Mouse (Mus musculus): ENCODE measurements at regions not wholly inside any gene's neighbourhood (a gene's known extent, or its start where the extent isn't known, plus 50 kb on each side); places are given as distances from the start of the nearest gene placed in this dataset.
A peak's percentile ranks its signal among the peaks of the same experiment; 100 is the strongest.

- peak; percentile 55 to 59 for DNase-seq
- intact Hi-C loops (cut with DNase I): loop anchor here (10.0 kb wide), 1 partner anchor 126 kb away; no protein-coding TSS in a partner anchor
Observed at GRCm38 (mm10) chr13:60298575-60298974, 121.4 kb upstream of the Gas1 start.

- no peak for DNase-seq
- intact Hi-C loops (cut with DNase I): loop anchor here (10.0 kb wide), 1 partner anchor 126 kb away; no protein-coding TSS in a partner anchor
Observed at GRCm38 (mm10) chr13:60299076-60299475, 121.9 kb upstream of the Gas1 start.

DNA sequence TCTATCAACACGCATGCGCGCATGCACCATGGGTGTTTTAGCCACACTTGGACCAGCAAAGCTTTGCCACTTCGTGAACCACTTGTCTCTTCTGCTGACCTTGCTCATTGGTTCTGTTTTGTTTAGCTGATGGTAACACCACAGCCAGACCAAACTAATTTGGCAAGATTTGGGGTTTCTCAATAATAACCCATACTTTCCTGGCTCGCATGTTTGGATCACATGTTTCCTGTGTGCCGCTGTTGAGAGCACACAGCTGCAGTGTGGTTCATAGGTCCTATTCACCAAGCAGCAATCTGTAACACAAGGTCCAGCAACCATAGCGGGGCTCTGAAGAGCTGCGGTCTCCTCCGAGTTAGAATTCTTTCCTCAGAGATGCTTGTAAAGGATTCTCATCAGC lies 126.4 kb upstream of the Gas1 start:
- intact Hi-C loops (cut with DNase I): no loop called here
- no peak for DNase-seq

DNA sequence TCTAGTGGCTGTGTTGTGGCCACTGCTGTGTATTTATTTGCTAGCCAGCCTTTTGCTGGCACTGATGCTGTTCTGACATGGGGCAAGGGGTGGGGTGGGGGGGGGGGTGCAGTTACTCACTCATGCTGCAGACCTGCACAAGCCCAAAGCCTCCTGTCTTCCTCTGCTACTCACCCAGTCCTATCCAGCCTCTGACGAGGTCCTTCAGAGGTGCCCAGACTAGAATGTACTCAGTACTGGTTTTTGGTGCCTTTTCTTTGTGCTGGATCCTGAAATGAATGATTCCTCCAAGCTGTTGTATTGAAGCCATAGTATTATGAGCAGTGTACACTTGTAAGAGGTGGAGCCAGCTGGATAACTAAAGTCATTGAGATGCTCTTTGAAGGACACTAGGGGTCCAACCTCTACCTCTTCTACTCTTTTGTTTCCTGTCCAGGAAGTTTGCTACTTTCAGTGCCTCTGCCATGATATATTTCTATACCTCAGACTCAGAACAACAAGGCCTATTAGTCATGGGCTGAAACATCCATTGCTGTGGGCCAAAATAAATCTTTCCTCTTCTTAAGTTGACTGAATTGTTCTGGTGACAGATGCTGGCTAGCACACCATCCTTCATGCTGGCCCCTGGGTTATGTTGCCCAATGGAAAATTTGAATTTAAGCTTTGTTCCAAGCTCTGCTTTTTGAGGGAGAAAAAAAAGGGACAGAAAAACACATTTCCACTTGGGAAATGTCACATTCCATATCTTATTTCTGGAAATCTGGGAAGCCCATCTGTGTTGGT lies 128.1 kb upstream of the Gas1 start:
- intact Hi-C loops (cut with DNase I): no loop called here

GRCm38 (mm10) chr13:60308062-60308801 lies 131.1 kb upstream of the Gas1 start:
- intact Hi-C loops (cut with DNase I): no loop called here
- peak; percentile 66 to 68 for DNase-seq

More for the DNA sequence above, 128.1 kb upstream of the Gas1 start:
- no peak for DNase-seq

DNA sequence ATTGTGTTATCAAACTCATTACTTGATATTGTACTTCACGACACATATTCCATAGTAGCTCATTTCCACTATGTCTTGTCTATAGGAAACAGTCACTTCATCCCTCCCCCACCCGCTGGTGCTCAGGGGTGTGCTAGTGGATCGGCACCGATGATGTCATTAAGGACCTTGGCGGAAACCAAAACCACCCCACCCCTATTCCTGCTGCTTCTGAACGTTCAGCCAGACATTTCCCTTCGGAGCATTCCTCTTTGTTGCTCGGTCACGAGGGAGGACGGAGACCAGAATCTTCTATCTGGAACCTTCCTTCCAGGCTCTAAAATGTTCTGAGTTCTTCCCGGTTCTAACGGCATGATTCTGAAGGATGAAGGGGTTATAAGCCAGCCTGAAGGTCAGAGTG lies 132.3 kb upstream of the Gas1 start:
- DNase-seq: peak in 1 of 2 experiments; percentile 14
- intact Hi-C loops (cut with DNase I): no loop called here

DNA sequence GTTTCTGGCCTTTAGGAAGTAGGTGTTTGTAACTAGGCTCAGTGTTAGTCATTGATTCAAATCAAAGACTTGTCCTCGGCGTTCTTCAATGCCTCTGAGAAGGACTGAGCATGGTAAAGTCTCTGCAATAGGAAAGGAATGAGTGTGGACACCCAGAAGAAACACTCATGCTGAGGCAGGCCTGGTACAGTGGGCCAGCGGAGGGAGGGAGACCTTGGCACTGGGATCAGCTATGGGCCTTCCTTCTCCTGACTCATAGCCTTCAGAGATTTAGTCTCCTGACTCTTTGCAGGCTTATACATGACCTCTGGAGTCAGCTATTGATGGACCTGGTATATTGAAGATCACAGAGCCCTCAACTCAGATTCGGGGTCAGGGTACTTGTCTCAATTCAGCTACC lies 132.8 kb upstream of the Gas1 start:
- intact Hi-C loops (cut with DNase I): no loop called here
- DNase-seq: no peak

DNA sequence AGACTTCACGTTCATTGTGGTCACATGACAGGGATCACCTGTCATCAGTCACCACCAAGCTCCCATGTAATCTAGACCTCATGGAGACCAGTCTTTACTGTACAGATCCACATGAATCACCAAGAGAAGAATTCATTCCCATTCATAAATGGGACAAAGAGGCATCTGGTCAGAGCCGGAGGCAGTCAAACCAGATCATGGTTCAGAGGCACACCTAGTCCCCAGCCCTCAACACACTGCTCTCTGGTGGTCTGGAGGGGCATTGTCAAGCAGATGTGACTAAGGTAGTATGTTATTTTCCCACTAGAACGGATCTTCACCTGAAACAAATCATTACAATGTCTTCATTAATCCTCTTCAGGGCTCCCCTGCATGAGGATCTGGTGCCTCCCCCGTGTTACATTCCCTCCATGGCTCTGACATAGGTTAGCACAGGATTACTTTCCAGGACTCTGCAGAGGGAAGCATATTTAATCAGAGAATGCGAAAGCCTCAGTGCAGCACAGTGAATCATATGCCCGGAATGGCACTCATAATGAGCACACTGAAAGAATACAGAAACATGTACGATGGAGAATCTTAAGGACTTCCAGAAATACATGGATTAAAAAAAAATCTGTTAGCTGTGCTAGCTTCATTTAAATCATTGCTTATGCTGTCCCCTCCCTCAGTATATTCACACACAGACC lies 135.4 kb upstream of the Gas1 start:
- peak in 1 of 2 experiments; percentile 8 for DNase-seq
- intact Hi-C loops (cut with DNase I): no loop called here

DNA sequence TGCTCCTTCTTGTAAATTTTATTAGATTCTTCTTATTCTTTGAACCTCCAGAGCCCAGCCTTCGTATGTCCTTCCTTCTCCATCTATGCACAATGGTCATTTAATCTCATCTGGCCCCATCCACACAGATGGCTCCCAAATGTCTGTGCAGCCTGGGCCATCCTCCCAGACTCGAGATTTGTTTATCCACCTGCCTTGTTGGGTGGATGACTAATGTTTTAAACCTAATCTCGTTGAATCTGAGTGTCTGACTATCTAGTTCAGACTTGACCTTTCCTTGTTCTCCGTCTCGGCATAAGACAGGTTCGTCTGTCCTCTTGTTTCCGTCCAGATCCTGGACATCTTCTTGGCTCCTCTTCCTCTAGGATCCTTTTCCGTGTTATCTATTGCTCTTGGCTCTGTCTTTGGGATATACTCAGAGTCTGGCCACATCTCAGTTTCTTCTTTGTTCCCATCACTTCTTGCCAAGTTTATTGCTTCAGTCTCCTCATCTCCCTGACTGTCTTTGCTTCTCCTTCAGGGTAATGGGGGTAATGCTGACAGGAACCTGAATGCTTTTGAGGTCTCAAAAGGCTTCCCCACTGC lies 141.4 kb upstream of the Gas1 start:
- intact Hi-C loops (cut with DNase I): no loop called here
- DNase-seq: peak; percentile 33 to 34

GRCm38 (mm10) chr13:60319268-60319667 lies 142.1 kb upstream of the Gas1 start:
- intact Hi-C loops (cut with DNase I): no loop called here
- no peak for DNase-seq

GRCm38 (mm10) chr13:60319861-60320602 lies 142.9 kb upstream of the Gas1 start:
- no peak for DNase-seq
- intact Hi-C loops (cut with DNase I): no loop called here

DNA sequence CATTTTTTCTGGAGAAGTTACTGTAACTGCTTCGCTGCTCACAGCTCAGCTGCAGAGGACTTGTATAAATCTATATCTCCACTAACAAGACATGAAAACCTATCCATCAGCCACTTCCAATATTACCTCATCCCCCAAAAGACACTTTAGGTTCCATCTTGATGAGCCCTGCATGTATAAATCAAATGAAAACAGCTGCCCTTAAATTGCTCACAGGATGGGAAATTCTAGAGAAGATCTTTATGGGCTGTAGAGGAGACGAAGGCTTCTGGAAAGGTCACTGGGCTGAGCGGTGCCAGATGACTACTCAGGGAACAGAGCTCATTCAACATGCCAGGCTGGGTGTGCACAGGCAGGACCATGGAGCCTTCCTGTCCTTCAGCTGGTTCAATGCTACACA lies 145.4 kb upstream of the Gas1 start:
- DNase-seq: no peak
- intact Hi-C loops (cut with DNase I): no loop called here

- DNase-seq: peak in 1 of 2 experiments; percentile 14
- intact Hi-C loops (cut with DNase I): no loop called here
Observed at GRCm38 (mm10) chr13:60330475-60331258, 153.5 kb upstream of the Gas1 start.

GRCm38 (mm10) chr13:60336196-60336595 lies 159.0 kb upstream of the Gas1 start:
- intact Hi-C loops (cut with DNase I): loop anchor here (5.0 kb wide), 1 partner anchor 159 kb away; the partner anchor contains the start of gene Gas1

DNA sequence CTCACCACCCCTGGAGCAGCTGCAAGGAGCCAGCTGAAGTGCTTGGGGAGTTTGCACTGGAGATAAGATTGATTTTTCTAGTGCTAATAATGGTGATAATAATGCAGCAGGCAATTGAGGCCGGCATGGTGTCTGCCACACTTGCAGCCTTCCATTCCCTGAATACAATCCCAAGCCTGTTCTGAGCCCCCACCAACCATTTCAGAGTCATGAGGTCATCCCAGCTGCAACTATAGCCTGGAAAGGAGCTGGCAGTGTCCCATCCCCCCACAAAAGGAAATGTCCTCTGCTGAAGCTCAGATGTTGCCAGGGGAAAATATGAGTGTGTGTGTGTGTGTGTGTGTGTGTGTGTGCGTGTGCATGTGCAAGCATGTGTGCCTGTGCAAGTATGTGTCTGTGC lies 160.2 kb upstream of the Gas1 start:
- intact Hi-C loops (cut with DNase I): loop anchor here (5.0 kb wide), 1 partner anchor 160 kb away; the partner anchor contains the start of gene Gas1
- peak; percentile 52 to 68 for DNase-seq

More at GRCm38 (mm10) chr13:60336196-60336595, 159.0 kb upstream of the Gas1 start:
- DNase-seq: no peak

DNA sequence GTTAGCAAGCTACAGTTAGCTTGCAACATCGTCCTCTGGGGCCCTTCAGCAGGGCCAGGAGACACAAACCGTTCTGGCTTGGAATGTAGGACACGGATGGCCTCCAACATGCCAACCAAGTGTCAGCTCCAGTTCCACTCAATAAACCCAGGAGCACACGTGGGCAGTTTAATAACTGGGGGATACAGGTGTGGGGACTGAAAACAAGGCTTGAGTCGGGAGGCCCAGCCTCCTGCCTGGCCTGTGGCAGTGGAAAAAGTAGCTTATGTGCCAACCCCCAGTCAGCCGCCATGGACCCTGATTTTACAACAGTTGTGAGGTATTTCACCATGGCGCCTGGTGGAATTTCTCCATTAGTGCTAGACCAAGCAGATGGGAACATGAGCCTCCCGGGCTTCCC lies 160.9 kb upstream of the Gas1 start:
- intact Hi-C loops (cut with DNase I): loop anchor here (5.0 kb wide), 1 partner anchor 161 kb away; the partner anchor contains the start of gene Gas1
- no peak for DNase-seq

DNA sequence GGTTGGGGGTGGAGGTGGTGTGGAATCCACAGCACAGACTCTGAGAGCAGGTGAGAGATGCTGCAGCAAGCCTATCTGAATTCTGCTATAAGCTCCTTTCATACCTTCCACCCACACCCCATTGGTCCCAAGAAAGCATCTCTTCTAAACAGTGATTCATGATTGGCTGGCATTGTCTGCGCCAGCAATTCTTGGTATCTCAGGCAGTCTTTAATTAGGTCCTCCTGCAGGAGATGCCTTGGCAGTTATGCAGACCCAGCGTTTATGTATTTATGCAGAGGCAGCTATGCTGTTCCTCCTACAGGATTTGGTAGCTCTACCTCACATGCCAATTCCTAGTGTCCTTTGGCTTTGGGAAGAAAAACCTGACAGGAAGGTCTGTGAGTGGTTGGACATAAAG lies 162.9 kb upstream of the Gas1 start:
- DNase-seq: no peak
- intact Hi-C loops (cut with DNase I): no loop called here

GRCm38 (mm10) chr13:60347881-60348280 lies 170.7 kb upstream of the Gas1 start:
- intact Hi-C loops (cut with DNase I): no loop called here
- peak; percentile 33 to 51 for DNase-seq

DNA sequence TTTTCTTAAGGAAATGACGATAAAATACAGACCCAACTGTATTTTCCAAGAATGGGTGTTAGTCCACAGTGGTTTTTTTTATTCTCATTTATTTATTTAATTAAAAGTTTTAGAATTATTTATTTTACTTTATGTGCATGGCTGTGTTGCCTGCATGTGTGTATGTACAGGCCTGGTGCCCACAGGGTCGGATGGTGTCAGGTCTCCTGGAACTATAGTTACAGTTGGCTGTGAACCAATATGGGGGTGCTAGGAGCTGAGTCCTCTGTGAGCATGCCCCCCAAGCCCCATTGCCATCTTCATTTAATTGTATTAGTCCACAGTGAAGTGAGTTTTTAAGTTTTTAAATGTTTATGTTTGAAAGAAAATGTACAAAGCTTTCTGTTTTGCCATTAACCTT lies 171.3 kb upstream of the Gas1 start:
- DNase-seq: no peak
- intact Hi-C loops (cut with DNase I): no loop called here
